Mouse (Mus musculus) cerebellum, adult 9-11 months (tissue): ENCODE measurements around the gene Ears2.

Experiments used
- DNase-seq: peaks from one replicate; pipeline ENCODE4 v3.0.0; 2022

Gene Ears2

DNA sequence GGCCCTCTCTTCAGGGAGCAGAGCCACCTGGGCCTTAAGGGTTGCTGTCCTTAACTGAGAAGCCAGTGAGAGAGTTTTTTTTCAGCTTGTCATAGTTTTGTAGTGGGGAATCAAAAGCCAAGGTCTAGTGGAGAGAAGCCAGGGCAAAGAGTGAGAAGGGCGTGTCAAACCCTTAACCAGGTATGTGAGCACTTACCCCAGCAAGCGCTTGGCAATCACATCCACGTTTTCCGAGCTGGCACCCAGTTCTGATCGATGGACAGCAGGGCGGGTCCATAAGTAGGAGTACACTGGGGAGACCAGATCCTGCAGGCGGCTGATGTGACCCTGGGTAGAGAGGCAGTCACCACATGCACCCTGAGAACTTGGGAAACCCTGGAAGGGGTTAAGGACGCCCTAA lies 23.0 kb downstream of the Ears2 start:
- DNase-seq: no peak

DNA sequence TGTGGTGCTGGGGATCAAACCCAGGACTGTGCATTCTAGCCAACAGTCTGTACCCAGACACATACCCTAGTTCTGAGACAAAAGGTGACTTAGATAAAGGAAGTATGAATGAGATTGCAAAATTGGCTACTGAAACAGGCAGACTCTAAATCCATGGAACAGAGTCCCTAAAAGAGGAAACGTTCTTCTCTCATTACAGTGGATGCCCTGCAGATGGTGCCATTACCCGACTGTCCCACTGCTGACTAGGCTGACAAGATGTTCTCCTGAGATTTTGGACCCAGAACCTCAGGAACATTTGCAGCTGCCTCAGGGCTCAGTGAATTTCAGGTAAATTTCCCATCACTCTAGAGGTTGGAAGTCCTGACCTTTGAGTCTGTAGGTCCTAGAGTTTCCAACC lies 32.7 kb downstream of the Ears2 start:
- DNase-seq: no peak

DNA sequence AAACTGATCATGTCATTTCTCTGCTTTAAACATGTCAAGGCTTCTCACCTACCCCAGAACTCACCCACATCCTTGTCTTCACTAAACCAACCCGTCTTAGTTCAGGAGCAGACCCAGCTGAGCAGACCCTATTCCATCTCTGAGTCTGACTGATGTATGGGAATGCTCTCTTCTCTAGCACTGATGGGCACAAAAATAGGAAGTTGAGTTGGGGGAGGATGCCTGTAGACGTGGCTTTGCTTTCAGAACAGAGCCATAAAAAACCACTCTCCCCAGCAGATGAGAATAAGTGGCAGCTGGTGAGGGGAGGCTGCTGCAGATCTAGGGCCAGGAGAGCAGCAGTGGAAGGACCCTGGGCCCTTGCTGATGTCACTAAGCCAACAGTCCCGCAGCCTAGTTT lies 33.7 kb downstream of the Ears2 start:
- DNase-seq: no peak

DNA sequence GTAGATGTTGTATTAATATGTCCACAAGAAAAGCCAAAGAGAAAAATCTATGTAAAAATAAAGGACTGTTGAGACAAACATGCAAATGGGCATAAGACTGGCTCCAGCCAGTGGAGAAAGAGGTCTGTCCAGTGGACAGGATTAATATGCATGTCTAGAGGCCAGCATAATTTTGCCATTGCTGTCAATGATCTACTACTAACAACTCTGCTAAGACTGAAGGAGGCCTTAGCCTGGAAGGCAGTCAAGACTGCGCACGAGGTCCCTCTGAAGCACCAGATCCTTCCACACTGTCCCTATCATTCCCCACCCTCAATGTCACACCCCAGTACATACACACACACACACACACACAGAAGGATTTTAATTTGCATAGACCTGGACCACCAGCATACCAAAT lies 44.9 kb downstream of the Ears2 start:
- DNase-seq: no peak

DNA sequence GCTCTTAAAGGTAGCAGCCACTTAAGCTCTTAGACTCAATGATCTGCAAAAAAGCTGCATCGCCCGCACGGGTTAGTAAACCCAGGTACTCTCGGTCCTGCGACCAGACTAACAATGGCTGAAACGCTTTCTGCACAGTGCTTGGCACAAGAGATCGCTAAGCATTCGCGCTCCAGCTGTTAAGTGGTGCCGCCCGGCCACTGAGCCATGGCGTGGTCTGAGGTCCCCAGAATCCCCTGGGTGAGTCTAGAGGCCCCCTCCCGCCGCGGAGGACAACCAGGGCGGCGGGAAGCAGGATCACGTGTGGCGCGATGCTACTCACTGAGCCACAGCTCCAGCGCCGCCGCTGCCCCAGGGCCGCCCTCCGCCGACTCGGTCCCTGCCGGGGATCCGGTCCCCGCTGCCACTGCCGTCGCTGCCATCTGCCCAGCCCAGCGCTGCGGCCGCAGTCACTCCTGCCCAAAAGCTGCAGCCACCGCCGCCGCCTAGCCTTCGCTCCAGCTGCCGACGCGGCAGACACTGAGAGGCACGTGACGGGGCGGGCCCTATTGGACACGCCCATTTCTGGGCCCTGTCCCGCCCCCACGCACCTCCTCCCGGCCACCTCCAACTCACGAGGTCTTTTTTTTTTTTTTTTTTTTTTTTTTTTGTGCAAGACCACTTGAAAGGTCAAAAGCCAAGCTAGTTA lies 46.3 kb downstream of the Ears2 start, which contains the start of gene Gga2:
Gene Gga2, minus strand, starts transcription at position 556 of the 688 bp plus-strand sequence.
- peak; percentile 89 for DNase-seq

DNA sequence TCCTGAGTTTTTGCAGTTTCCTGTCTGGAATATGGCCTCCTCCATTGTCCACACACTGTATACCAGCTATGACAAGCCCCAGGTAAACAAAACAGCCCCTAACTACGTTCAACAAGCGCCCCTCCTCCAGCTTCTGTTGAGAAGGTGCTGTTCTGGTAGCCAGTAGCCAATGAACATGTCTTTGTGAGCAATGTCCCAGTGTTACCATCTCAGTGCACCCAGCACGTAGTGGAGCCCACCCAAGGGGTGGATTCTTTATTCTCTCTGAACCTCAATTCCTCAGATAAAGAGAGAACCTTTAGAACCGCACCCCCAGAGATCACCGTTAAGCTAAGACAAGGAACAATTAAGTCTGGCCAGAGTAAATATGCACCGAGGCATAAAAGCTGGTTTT lies 46.8 kb downstream of the Ears2 start:
- no peak for DNase-seq

DNA sequence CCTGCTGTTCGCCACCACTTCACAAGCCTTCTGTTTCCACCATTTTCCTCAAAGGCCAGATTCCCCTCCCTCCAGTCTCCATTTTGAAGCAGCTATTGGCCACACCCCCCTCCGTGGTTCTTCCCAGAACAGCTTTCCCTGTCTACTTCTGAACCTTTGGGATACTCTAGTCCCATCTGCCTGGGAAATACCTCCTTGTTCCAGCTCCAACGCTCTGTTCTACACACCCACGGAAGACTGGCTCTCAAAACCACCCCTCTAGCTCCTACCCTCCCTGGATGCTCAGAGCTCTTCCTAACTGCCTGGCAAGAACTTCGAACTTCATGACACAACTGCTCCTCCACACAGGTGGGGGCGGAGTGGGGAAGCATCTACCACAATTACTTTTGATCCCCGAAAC lies 48.1 kb downstream of the Ears2 start:
- no peak for DNase-seq

DNA sequence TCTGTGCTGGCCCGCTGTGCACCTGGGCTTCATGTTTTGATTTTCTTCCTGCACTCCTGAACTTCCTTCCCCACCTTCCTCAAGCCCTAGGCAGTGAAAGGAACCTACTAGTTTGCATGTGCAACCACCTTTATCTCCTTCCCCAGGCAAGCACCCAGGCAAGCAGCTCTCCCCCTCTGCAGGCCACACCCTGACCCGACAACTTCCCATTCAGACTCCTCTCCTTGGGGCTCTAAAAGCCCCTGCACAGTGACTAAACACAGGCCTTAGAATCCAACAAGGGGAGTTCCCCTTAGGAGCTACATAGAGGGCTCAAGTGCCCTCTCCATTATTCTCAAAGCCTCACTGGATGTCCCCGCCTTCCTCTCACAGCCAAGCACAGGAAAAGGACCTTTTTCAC lies 48.8 kb downstream of the Ears2 start:
- no peak for DNase-seq

DNA sequence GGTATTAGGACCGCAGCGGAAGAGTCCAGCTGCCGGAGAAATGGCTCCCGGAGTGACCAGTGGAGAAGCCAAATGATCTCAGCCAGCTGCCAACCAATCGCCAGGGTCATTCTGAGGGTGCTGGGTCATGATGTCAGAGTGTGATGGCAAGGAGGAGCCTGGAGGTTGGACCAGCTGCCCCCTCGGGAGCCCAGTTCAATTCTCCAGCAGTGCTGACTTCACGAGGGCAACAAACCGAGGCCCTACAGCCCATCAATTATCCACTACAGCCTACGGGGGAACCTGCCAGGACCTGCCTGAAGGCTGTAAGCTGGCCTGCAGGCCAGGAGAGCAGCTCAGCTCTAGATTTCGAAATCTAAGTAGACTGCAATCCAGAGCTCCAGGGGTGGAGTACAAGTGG lies 51.3 kb downstream of the Ears2 start:
- no peak for DNase-seq

DNA sequence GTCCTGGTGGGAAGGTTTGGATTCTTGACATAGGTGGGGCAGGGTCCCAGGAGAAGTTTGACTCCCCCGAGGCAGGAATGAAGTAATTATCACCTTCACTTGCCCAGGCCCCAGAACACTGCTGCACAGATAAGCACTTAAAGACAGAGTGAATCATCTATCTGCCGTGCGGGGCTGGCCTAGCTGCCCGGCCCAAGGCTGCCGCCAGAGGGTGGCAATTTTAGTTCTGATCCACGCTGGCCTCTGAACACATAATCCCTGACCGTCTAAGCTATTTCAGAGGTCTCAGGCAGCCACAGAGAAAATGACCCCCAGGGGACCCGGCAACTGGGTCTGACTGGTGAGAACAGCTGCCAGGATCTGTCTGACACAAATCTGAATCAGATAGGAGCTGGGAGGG lies 52.0 kb downstream of the Ears2 start:
- no peak for DNase-seq

DNA sequence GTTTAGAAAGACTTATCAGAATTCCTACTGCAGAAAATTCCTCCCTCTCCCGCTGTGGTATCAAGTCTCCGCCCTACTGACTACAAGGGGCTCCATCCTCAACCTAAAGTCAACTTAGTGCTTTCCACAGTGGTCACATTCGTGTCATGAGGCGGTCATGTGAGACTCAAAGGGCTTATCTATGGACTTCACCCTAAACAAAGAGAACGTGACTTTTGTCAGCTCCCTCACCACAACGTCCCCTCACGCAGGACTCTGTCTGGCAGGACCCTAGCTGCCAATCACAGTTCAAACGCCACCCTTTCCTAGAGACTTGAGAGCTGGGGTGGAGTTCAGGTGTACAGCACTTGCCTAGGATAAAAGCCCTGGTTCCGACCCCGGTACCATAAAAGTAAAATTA lies 54.1 kb downstream of the Ears2 start:
- DNase-seq: no peak

DNA sequence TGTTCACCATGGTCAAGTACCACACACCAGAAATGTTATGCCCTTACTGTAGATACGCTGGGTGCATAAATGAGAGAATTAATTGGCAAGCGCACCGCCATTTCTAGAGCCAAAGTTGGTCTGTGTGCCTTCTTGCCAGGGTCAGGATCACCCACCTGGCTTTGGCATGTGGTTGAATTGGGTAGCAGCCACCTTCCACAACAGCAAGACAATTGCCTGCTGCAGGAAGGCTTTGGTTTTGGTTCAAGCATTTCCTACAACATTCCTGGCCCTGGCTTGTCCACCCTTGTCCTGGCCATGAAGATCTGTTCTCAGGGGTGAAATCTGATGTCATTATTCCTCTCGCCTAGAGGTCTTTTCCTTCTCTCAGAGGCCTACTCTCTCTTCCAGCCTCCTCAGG lies 54.7 kb downstream of the Ears2 start:
- DNase-seq: peak; percentile 34

DNA sequence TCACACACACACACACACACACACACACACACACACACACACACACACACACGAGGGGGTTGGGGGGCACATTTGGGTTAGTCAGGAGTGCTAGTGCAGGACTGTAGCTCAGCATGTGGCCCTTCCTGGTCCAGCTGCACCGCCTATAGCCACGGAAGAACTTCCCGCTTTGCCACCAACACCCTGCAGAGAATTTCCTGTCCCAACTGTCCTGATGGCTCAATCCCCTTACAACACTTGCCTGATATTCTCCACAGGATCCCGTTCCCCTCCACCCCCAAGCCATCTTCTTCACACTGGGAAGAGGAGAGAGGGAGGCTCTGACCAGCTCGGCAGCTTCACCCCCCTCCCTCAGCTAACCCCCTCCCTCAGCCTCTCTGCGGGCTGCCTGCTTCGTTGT lies 66.7 kb downstream of the Ears2 start:
- DNase-seq: no peak

DNA sequence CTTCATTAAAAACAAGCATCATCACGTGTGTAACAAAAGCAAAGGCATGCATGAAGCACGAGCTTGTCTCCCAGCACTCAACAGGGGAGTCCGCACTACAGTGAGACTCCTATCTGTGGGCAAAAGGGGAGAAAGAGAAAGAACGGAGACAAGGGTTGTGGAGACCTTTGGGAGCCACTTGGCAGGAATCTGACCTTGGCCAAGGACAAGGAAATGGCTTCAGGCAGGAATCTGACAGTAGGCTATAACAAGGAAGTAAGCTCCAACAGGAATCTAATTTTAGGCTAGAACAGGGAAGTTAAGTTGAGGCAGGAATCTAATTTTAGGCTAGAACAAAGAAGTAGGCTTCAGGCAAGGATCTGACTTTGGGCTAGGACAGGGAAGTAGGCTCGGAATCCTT lies 71.1 kb downstream of the Ears2 start:
- no peak for DNase-seq
